Mouse (Mus musculus) MEL (cell line): Measurements from ENCODE around the gene Dqx1.

Experiments
- CTCF ChIP-seq, 3 experiments: IDR thresholded peaks in 2 of 3; conservative IDR thresholded peaks in 1 of 3; 2 replicates each; pipeline ENCODE4 v1.5.1; 2011 to 2012; ENCODE audit warnings: low read length in 3 of 3, low read depth in 2 of 3, mild to moderate bottlenecking in 2 of 3, improper control_type of control experiment in 1 of 3, inconsistent platforms in 1 of 3, mixed read lengths in 1 of 3, moderate library complexity in 1 of 3; ENCODE audit not compliant: control insufficient read depth in 1 of 3, insufficient read depth in 1 of 3, poor library complexity in 1 of 3, severe bottlenecking in 1 of 3
- RAD21 ChIP-seq: IDR thresholded peaks from 2 replicates; pipeline ENCODE4 v1.6.1; 2011; ENCODE audit warnings: mild to moderate bottlenecking, low read depth, low read length, improper control_type of control experiment
- RCOR1 ChIP-seq: IDR thresholded peaks from 2 replicates; pipeline ENCODE4 v1.6.1; 2012; ENCODE audit warnings: low read depth, mild to moderate bottlenecking, inconsistent platforms, low read length, improper control_type of control experiment
- USF1 ChIP-seq: IDR thresholded peaks from 2 replicates; pipeline ENCODE4 v1.6.1; 2014; ENCODE audit warnings: low read depth, mild to moderate bottlenecking, inconsistent platforms, low read length, improper control_type of control experiment, moderate library complexity

GRCm38 (mm10) chr6:83071220-83071619, 13.6 kb downstream of the Dqx1 start:
- TF ChIP-seq RAD21 (no peak), CTCF (IDR thresholded peaks at IDR 0.05 in 2 of 3, conservative IDR thresholded peaks at IDR 0.05 in 1 of 3; ENCODE audit: control insufficient read depth in 1 of 3, insufficient read depth in 1 of 3, low read depth in 2 of 3, low read length in 3 of 3, poor library complexity in 1 of 3, severe bottlenecking in 1 of 3) (no peak), USF1 (no peak), RCOR1 (no peak)
